Mouse (Mus musculus): ENCODE measurements around the gene Rab11fip2.

DNA sequence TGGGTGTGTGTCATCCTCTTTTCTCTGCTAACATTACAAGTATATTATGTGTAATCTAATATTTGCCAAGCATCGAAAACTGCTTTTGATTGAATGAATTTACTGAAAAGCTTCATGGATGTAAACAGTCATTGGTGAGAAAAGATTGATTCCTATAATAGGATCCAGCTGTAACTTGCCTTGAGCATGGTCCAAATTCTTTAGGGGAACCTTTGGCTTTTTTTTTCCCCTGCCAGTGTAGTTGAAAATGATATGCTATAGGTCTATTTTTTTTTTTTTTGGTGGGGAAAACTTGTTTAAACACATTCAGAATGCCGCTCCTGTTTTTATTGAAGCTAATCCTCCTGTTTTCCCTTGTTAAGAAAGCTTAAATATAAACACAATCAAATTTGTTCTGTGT is 55.6 kb downstream of the Rab11fip2 start:
- TF ChIP-seq POLR2A (IDR thresholded peaks at IDR 0.05; ENCODE audit: borderline replicate concordance, low read depth, low read length) (no peak), CTCF (IDR thresholded peaks at IDR 0.05; ENCODE audit: low read depth, low read length) (no peak)
